Mouse (Mus musculus) intestine, embryonic 16.5 days (tissue): ENCODE measurements at regions not wholly inside any gene's neighbourhood (a gene's known extent, or its start where the extent isn't known, plus 50 kb on each side); places are given as distances from the start of the nearest gene placed in this dataset.

ENCODE experiments used
- ATAC-seq: fragments of 200-750 bp; cut with Nextera tagmentation; 2 replicates; pipeline ENCODE4 v1.8.0; 2017; ENCODE audit warnings: moderate TSS enrichment, moderate library complexity
- H3K27ac ChIP-seq: fragments of 300-500 bp; sonication (generic); 2 replicates; pipeline ENCODE4 v1.5.1; 2014; ENCODE audit warnings: mild to moderate bottlenecking, low read length
- H3K27me3 ChIP-seq: fragments of 300-500 bp; sonication (generic); replicated peaks from 2 replicates; pipeline ENCODE4 v1.6.1; 2014; ENCODE audit warnings: low read length, control low read depth, mixed read lengths; ENCODE audit not compliant: control insufficient read depth, insufficient read depth
- H3K36me3 ChIP-seq: fragments of 300-500 bp; sonication (generic); 2 replicates; pipeline ENCODE4 v1.6.1; 2014; ENCODE audit warnings: low read length, control low read depth; ENCODE audit not compliant: control insufficient read depth, insufficient read depth
- H3K4me1 ChIP-seq: fragments of 300-500 bp; sonication (generic); 2 replicates; pipeline ENCODE4 v1.6.1; 2014; ENCODE audit warnings: low read length, control low read depth, mixed read lengths; ENCODE audit not compliant: control insufficient read depth, insufficient read depth
- H3K4me2 ChIP-seq: fragments of 300-500 bp; sonication (generic); 2 replicates; pipeline ENCODE4 v1.6.1; 2014; ENCODE audit warnings: low read depth, low read length, control low read depth
- H3K4me3 ChIP-seq: fragments of 300-500 bp; sonication (generic); 2 replicates; pipeline ENCODE4 v1.5.1; 2014; ENCODE audit warnings: mild to moderate bottlenecking, low read length
- H3K9ac ChIP-seq: fragments of 300-500 bp; sonication (generic); 2 replicates; pipeline ENCODE4 v1.6.1; 2014; ENCODE audit warnings: low read depth, low read length
- H3K9me3 ChIP-seq: fragments of 300-500 bp; sonication (generic); 2 replicates; pipeline ENCODE4 v1.6.1; 2016; ENCODE audit warnings: low read length, control low read depth; ENCODE audit not compliant: control insufficient read depth
- WGBS: fragments of 180-500 bp; shearing (Covaris S2); extraction: QIAGEN DNeasy Blood & Tissue Kit; methylation state at CpG from one replicate; pipeline ENCODE4 v1.1.7; 2014; 5-methylcytosine and 5-hydroxymethylcytosine counted together

DNA sequence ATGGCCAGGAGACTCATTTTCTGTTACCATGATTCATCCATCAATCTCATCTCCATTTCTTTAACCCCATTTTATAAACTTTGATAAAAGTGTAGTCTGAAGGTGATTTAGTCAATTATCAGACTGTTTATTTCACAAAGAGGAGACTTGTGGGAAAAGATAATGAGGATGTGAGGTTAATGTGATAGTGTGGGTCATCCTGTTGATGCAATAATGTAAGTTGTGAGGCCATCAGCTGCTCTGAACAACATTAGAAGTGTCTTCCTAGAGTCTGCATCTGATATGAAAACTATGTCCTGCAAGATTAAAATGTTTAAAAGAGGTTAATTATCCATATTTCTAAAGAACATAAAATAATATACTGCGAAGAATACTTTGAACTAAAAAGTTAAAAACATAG is 842.8 kb downstream of the Pcdh17 start:
- no peak overlapping the region for H3K4me2 ChIP-seq
- H3K27ac ChIP-seq, result no peak overlapping the region
- H3K9ac ChIP-seq, result no peak overlapping the region
- H3K4me1 ChIP-seq, result no peaks in the 10 kb centered on the region
- 81% methylated on average over 1 of the region's 1 CpGs for WGBS
- no peaks in the 10 kb centered on the region for H3K36me3 ChIP-seq
- no peaks in the 10 kb centered on the region for H3K27me3 ChIP-seq
- no peaks in the 10 kb centered on the region for H3K9me3 ChIP-seq
- ATAC-seq, result no peak
- H3K4me3 ChIP-seq, result no peak overlapping the region

- Histone ChIP-seq H3K4me3 (no peak overlapping the region), H3K27ac (no peak overlapping the region), H3K4me1 (no peaks in the 10 kb centered on the region), H3K9me3 (no peaks in the 10 kb centered on the region), H3K36me3 (no peaks in the 10 kb centered on the region), H3K9ac (no peak overlapping the region), H3K27me3 (no peaks in the 10 kb centered on the region), H3K4me2 (no peak overlapping the region)
- 66% methylated on average over 2 of the region's 2 CpGs for WGBS
- ATAC-seq, result peak; percentile 59
These were observed 844.1 kb downstream of the Pcdh17 start for GRCm38 (mm10) chr14:85287460-85287859.

DNA sequence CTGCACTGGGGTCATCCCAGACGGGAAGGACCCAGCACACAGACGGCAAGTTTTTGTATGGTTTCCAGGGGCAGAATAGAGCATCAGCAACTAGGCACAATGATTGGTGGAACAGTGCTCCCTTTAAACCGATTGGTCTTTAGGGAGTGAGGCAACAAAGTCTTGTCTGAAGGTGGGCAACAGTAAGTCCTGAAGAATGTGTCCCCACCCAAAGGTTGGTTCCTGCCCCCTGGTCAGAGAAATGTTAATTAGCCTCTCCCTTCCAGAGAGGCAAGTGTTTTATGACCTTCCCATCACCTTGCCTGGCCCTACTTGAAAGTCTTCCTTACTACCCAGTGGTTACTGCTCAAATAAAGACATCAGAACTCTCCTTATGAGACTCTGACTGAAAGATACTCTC is 855.6 kb downstream of the Pcdh17 start:
- Histone ChIP-seq H3K4me2 (no peak overlapping the region), H3K9ac (no peak overlapping the region), H3K36me3 (no peaks in the 10 kb centered on the region), H3K27me3 (no peaks in the 10 kb centered on the region), H3K9me3 (no peaks in the 10 kb centered on the region), H3K27ac (no peak overlapping the region), H3K4me3 (no peak overlapping the region), H3K4me1 (no peaks in the 10 kb centered on the region)
- no peak for ATAC-seq
- WGBS, result 85% methylated on average over 3 of the region's 3 CpGs

GRCm38 (mm10) chr14:85320679-85321078 is 877.3 kb downstream of the Pcdh17 start:
- Histone ChIP-seq H3K36me3 (no peaks in the 10 kb centered on the region), H3K9me3 (no peaks in the 10 kb centered on the region), H3K27ac (no peak overlapping the region), H3K27me3 (no peaks in the 10 kb centered on the region), H3K4me2 (no peak overlapping the region), H3K4me3 (no peak overlapping the region), H3K9ac (no peak overlapping the region), H3K4me1 (no peaks in the 10 kb centered on the region)
- WGBS, result 87% methylated on average over 2 of the region's 2 CpGs
- ATAC-seq, result no peak

DNA sequence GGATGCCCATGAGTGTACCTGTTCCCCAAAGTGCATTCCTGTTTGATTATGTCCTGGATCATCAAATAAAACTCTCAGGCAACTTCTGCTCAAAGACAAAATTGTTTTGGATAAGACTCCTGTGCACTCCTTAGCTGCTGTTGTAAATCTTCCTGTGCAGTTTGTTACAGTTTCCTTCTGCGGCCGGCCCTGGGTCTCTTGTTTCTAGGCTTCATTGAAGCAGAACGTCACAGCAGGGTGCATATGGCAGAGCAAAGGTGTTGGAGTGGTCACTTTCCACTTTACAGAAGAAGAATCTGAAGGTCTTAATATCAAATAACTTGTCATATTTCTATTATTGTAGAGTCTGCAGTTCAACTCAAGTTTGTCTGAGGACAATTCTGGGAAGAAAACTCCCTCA is 889.9 kb downstream of the Pcdh17 start:
- Histone ChIP-seq H3K36me3 (no peaks in the 10 kb centered on the region), H3K4me2 (no peak overlapping the region), H3K9me3 (no peaks in the 10 kb centered on the region), H3K4me3 (no peak overlapping the region), H3K27me3 (no peaks in the 10 kb centered on the region), H3K27ac (no peak overlapping the region), H3K9ac (no peak overlapping the region), H3K4me1 (no peaks in the 10 kb centered on the region)
- ATAC-seq, result no peak
- 64% methylated on average over 3 of the region's 3 CpGs for WGBS

GRCm38 (mm10) chr14:85337182-85337581 is 893.8 kb downstream of the Pcdh17 start:
- H3K9me3 ChIP-seq, result no peaks in the 10 kb centered on the region
- WGBS, result 70% methylated on average over 3 of the region's 3 CpGs
- ATAC-seq, result no peak

GRCm38 (mm10) chr14:85354626-85355355 is 911.4 kb downstream of the Pcdh17 start:
- no peak overlapping the region for H3K27ac ChIP-seq
- no peaks in the 10 kb centered on the region for H3K36me3 ChIP-seq
- ATAC-seq, result no peak
- 58% methylated on average over 4 of the region's 4 CpGs for WGBS
- no peaks in the 10 kb centered on the region for H3K9me3 ChIP-seq
- no peak overlapping the region for H3K4me2 ChIP-seq
- no peak overlapping the region for H3K9ac ChIP-seq
- no peak overlapping the region for H3K4me3 ChIP-seq
- H3K4me1 ChIP-seq, result no peaks in the 10 kb centered on the region
- H3K27me3 ChIP-seq, result no peaks in the 10 kb centered on the region

More at GRCm38 (mm10) chr14:85337182-85337581, 893.8 kb downstream of the Pcdh17 start:
- Histone ChIP-seq H3K4me2 (no peak overlapping the region), H3K36me3 (no peaks in the 10 kb centered on the region), H3K27me3 (no peaks in the 10 kb centered on the region), H3K9ac (no peak overlapping the region), H3K27ac (no peak overlapping the region), H3K4me3 (no peak overlapping the region), H3K4me1 (no peaks in the 10 kb centered on the region)

DNA sequence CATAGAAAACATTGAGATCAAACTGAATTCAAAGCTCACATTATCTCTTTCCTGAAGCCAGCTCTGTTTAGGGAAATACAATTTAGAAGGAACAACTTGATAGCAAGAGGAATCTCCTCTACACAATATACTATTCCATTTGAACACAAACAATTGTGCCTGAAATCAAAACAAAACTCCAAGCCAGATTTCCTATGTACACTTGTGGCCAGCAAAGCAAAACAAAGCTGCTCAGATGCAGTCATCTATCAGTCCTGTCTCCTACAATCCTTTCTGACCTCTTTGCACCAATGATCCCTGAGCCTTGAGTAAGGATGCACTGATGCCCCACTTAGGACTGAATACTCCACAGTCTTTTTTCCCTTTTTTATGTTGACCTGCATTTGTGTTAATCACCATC is 920.2 kb downstream of the Pcdh17 start:
- Histone ChIP-seq H3K27me3 (no peaks in the 10 kb centered on the region), H3K9me3 (no peaks in the 10 kb centered on the region), H3K9ac (no peak overlapping the region), H3K27ac (no peak overlapping the region), H3K4me2 (no peak overlapping the region), H3K36me3 (no peaks in the 10 kb centered on the region), H3K4me3 (no peak overlapping the region), H3K4me1 (no peaks in the 10 kb centered on the region)
- no peak for ATAC-seq

- no peak for ATAC-seq
- no peaks in the 10 kb centered on the region for H3K27me3 ChIP-seq
- H3K9me3 ChIP-seq, result no peaks in the 10 kb centered on the region
- H3K27ac ChIP-seq, result no peak overlapping the region
- 92% methylated on average over 1 of the region's 1 CpGs for WGBS
- no peaks in the 10 kb centered on the region for H3K36me3 ChIP-seq
- H3K9ac ChIP-seq, result no peak overlapping the region
- H3K4me1 ChIP-seq, result no peaks in the 10 kb centered on the region
- no peak overlapping the region for H3K4me3 ChIP-seq
- H3K4me2 ChIP-seq, result no peak overlapping the region
These were observed 929.9 kb downstream of the Pcdh17 start for GRCm38 (mm10) chr14:85373312-85373711.

GRCm38 (mm10) chr14:85403644-85404043 is 960.3 kb downstream of the Pcdh17 start:
- Histone ChIP-seq H3K36me3 (no peaks in the 10 kb centered on the region), H3K9me3 (no peaks in the 10 kb centered on the region), H3K4me3 (no peak overlapping the region), H3K4me2 (no peak overlapping the region), H3K27me3 (no peaks in the 10 kb centered on the region), H3K27ac (no peak overlapping the region), H3K9ac (no peak overlapping the region), H3K4me1 (no peaks in the 10 kb centered on the region)
- ATAC-seq, result no peak
